Mouse (Mus musculus): Measurements from ENCODE around the gene Efna5. TPM values are rescaled to one million over a fixed set of nuclear protein-coding genes. Genes with fewer than 3 reads are reported as not detected.

The Efna5 gene
- polyA plus RNA-seq, 1 experiment from 2014 or later = 36.2 TPM

- no peak for ATAC-seq (ENCODE audit: low FRiP score)
Measured at GRCm38 (mm10) chr17:62816879-62817278, 64.2 kb downstream of the Efna5 start.

DNA sequence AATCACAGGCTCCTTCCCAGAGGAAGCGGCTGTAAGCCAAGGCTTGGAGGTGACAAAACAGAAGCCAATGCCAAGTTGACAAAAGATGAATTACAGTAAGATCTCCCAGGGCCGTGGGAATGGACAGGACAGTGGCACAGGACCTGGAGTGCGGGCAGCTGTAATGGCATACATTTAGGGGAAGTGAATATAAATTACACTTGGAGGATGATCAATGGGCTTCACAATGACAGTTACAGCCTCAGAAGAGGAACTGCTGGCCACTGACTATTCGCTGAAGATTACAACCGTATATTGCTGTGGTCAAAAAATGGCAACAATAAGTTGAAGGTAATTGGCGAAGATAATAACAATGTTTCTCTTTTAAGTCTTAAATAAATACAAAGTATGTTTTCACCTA, 67.7 kb downstream of the Efna5 start:
- WGBS = 84% methylated on average over 6 of the region's 6 CpGs
- no peaks in the 10 kb centered on the region for H3K27me3 ChIP-seq (ENCODE audit: control insufficient read depth, insufficient read depth, low read length)
- no peak overlapping the region for H3K4me3 ChIP-seq (replicated peaks; ENCODE audit: low read length)
- H3K9ac ChIP-seq = no peak overlapping the region
- H3K36me3 ChIP-seq (replicated peaks; ENCODE audit: control insufficient read depth, insufficient read depth) = no peaks in the 10 kb centered on the region
- H3K4me1 ChIP-seq (replicated peaks; ENCODE audit: control insufficient read depth, insufficient read depth, low read length) = peaks cover 15% of the 10 kb centered on the region
- no peaks in the 10 kb centered on the region for H3K9me3 ChIP-seq (ENCODE audit: control insufficient read depth, low read length)
- no peak overlapping the region for H3K4me2 ChIP-seq (replicated peaks)
- no peak overlapping the region for H3K27ac ChIP-seq
- DNase-seq (ENCODE audit: low spot score) = no peak
- no peak for ATAC-seq (ENCODE audit: low FRiP score)

More at GRCm38 (mm10) chr17:62816879-62817278, 64.2 kb downstream of the Efna5 start:
- Histone ChIP-seq H3K4me2 (replicated peaks) (no peak overlapping the region), H3K9me3 (ENCODE audit: control insufficient read depth, low read length) (no peaks in the 10 kb centered on the region), H3K4me1 (replicated peaks; ENCODE audit: control insufficient read depth, insufficient read depth, low read length) (peaks cover 29% of the 10 kb centered on the region), H3K36me3 (replicated peaks; ENCODE audit: control insufficient read depth, insufficient read depth) (no peaks in the 10 kb centered on the region), H3K27me3 (ENCODE audit: control insufficient read depth, insufficient read depth, low read length) (no peaks in the 10 kb centered on the region), H3K27ac (no peak overlapping the region), H3K4me3 (replicated peaks; ENCODE audit: low read length) (no peak overlapping the region), H3K9ac (no peak overlapping the region)
- no peak for DNase-seq (ENCODE audit: low spot score)
- 84% methylated on average over 10 of the region's 10 CpGs for WGBS

DNA sequence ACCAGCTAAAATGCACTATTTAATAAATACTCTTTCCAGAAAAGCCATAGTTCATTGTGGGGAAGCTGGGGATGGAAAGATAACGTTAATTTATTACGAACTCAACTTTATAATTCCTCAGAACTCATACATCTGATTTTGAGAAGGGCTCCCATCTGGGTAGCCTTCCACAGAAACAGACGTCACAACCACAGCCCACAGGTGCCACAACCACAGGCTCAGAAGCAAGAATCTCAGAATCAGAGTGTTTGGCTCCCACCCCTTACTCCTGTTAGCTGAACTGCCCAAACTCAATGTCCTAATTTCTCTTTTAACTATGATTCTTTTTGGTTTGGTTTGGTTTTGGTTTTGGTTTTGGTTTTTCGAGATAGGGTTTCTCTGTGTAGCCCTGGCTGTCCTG, 73.2 kb downstream of the Efna5 start:
- ATAC-seq (ENCODE audit: low FRiP score) (no peak), DNase-seq (ENCODE audit: low spot score) (no peak)
- Histone ChIP-seq H3K4me2 (replicated peaks) (no peak overlapping the region), H3K9ac (no peak overlapping the region), H3K27me3 (ENCODE audit: control insufficient read depth, insufficient read depth, low read length) (no peaks in the 10 kb centered on the region), H3K4me3 (replicated peaks; ENCODE audit: low read length) (no peak overlapping the region), H3K4me1 (replicated peaks; ENCODE audit: control insufficient read depth, insufficient read depth, low read length) (no peaks in the 10 kb centered on the region), H3K27ac (no peak overlapping the region), H3K9me3 (ENCODE audit: control insufficient read depth, low read length) (no peaks in the 10 kb centered on the region), H3K36me3 (replicated peaks; ENCODE audit: control insufficient read depth, insufficient read depth) (no peaks in the 10 kb centered on the region)
- 86% methylated on average over 4 of the region's 4 CpGs for WGBS

DNA sequence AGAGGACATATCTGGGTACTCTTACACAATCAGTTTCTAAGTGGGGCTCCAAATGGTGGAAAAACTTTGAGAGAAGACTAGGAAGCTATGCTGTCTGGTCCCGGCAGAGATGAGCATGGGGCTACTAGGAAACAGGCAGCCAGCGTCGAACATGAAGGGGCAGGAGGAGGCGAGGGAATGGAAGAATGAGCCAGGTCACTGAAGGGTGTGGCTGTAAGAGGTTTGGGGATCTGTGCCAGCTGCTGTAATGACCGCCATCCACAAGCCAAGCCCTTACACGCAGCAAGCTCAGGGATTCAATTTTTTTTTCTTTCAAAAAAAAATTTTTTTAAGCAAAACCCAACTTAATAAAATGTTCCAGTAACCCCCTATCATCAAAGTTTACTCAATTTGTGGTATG, 74.5 kb downstream of the Efna5 start:
- no peaks in the 10 kb centered on the region for H3K27me3 ChIP-seq (ENCODE audit: control insufficient read depth, insufficient read depth, low read length)
- WGBS = 83% methylated on average over 6 of the region's 6 CpGs

DNA sequence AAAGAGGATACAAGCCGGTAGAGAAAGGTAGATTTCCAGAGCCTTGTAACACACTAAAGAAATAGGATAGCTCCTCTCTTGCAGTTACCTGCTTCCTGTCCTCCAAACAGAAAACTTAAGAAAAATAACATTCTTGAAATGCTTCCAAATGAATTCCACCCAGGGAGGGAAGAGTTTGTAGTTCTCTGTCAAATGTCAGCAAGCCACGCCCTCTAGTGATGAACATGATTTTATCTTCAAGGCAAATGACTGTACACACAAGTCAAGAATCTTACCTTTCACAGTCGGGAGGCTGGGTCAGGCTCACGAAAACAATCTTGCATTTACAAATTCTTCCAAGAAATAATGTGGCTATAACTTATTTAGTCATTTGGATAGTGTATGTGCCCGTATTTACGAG, 78.4 kb downstream of the Efna5 start:
- WGBS = 93% methylated on average over 6 of the region's 6 CpGs
- no peak overlapping the region for H3K27ac ChIP-seq
- H3K9ac ChIP-seq = no peak overlapping the region
- no peaks in the 10 kb centered on the region for H3K27me3 ChIP-seq (ENCODE audit: control insufficient read depth, insufficient read depth, low read length)
- no peak overlapping the region for H3K4me3 ChIP-seq (replicated peaks; ENCODE audit: low read length)
- ATAC-seq (ENCODE audit: low FRiP score) (no peak), DNase-seq (ENCODE audit: low spot score) (no peak)
- H3K4me1 ChIP-seq (replicated peaks; ENCODE audit: control insufficient read depth, insufficient read depth, low read length) = no peaks in the 10 kb centered on the region
- no peaks in the 10 kb centered on the region for H3K9me3 ChIP-seq (ENCODE audit: control insufficient read depth, low read length)
- no peaks in the 10 kb centered on the region for H3K36me3 ChIP-seq (replicated peaks; ENCODE audit: control insufficient read depth, insufficient read depth)
- H3K4me2 ChIP-seq (replicated peaks) = no peak overlapping the region

More for the DNA sequence above, 74.5 kb downstream of the Efna5 start:
- Histone ChIP-seq H3K9me3 (ENCODE audit: control insufficient read depth, low read length) (no peaks in the 10 kb centered on the region), H3K4me3 (replicated peaks; ENCODE audit: low read length) (no peak overlapping the region), H3K4me1 (replicated peaks; ENCODE audit: control insufficient read depth, insufficient read depth, low read length) (no peaks in the 10 kb centered on the region), H3K36me3 (replicated peaks; ENCODE audit: control insufficient read depth, insufficient read depth) (no peaks in the 10 kb centered on the region), H3K27ac (no peak overlapping the region), H3K9ac (no peak overlapping the region), H3K4me2 (replicated peaks) (no peak overlapping the region)
- ATAC-seq (ENCODE audit: low FRiP score) (no peak), DNase-seq (ENCODE audit: low spot score) (no peak)

DNA sequence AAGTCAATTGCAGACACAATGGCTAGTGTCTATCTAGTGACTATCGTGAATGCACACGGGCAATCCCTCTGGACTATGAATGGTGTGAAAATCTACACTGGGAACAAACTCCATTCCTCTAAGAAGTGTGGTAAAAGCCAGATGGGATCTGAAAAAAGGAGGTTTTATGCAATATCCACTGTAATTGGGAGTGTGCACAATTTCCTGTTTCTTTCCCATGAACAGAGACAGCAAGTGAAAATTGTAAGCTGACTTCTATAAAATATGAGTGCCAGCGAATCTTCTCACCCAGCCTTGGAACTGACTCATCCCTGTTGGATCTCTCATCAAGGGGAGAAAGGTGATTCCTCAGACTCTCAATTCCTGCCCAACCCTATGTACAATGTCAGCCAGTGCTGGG, 83.8 kb downstream of the Efna5 start:
- Histone ChIP-seq H3K9me3 (ENCODE audit: control insufficient read depth, low read length) (no peaks in the 10 kb centered on the region), H3K27ac (no peak overlapping the region), H3K4me1 (replicated peaks; ENCODE audit: control insufficient read depth, insufficient read depth, low read length) (0 out of 2 replicates have a peak, but pooled peaks cover 4% of the 10 kb centered on the region), H3K4me2 (replicated peaks) (no peak overlapping the region), H3K4me3 (replicated peaks; ENCODE audit: low read length) (no peak overlapping the region), H3K27me3 (ENCODE audit: control insufficient read depth, insufficient read depth, low read length) (no peaks in the 10 kb centered on the region), H3K36me3 (replicated peaks; ENCODE audit: control insufficient read depth, insufficient read depth) (no peaks in the 10 kb centered on the region), H3K9ac (no peak overlapping the region)
- 91% methylated on average over 3 of the region's 3 CpGs for WGBS
- ATAC-seq (ENCODE audit: low FRiP score) (no peak), DNase-seq (ENCODE audit: low spot score) (no peak)

DNA sequence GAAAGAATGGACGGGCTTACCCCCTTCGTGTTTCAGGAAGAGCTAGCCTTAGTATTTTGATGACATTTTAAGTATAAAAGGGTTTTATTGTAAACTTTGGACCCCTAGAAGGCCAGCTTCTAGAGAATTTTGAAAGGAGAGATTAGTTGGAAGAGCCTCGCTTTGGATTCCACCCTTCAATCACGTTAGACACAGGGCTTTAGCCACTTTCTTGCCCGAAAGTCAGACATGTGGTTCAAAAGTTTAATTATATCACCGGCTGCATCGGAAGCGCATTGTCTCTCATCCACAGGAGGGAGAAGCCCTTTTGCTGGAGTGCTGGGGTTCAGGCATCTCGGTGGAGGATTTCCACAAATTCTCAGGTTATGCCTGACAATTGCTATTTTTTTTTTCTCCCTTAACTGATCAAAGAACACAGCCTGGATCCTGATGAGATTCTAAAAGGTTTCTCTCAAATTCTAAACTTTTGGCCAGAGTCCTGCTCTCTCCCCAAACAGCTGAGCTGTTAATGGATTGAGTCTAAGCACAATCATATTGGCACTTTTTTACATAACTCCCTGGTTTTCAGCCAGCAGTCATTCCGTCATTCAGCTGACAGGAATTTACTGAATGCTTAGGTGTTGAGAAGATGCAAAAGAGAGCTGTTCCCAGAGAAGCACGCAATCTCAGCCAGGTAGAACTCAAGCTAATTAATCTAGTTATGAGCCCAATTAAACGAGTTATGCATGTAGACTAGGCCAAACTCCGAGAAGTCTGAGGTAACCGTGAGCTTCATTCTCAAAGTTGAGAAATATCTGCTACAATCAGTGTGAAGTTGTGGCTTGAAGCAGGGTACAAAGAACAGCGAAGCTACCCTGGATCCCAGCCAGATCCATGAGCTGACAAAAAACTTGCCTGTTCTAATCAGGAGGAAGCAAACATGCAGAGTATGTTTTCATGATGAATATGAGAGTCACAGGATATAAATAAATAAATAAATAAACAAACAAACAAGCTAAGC, 91.5 kb downstream of the Efna5 start:
- Histone ChIP-seq H3K27ac (no peak overlapping the region), H3K36me3 (replicated peaks; ENCODE audit: control insufficient read depth, insufficient read depth) (no peaks in the 10 kb centered on the region), H3K9me3 (ENCODE audit: control insufficient read depth, low read length) (no peaks in the 10 kb centered on the region), H3K4me1 (replicated peaks; ENCODE audit: control insufficient read depth, insufficient read depth, low read length) (peaks cover 23% of the 10 kb centered on the region), H3K4me2 (replicated peaks) (no peak overlapping the region), H3K9ac (no peak overlapping the region), H3K27me3 (ENCODE audit: control insufficient read depth, insufficient read depth, low read length) (no peaks in the 10 kb centered on the region), H3K4me3 (replicated peaks; ENCODE audit: low read length) (no peak overlapping the region)
- 29% methylated on average over 15 of the region's 15 CpGs for WGBS
- ATAC-seq (ENCODE audit: low FRiP score) = no peak
- DNase-seq (ENCODE audit: low spot score) = no peak

- WGBS = 35% methylated on average over 6 of the region's 6 CpGs
- Histone ChIP-seq H3K4me1 (replicated peaks; ENCODE audit: control insufficient read depth, insufficient read depth, low read length) (peaks cover 30% of the 10 kb centered on the region), H3K4me2 (replicated peaks) (no peak overlapping the region)
Measured at GRCm38 (mm10) chr17:62788783-62789182, 92.3 kb downstream of the Efna5 start.

DNA sequence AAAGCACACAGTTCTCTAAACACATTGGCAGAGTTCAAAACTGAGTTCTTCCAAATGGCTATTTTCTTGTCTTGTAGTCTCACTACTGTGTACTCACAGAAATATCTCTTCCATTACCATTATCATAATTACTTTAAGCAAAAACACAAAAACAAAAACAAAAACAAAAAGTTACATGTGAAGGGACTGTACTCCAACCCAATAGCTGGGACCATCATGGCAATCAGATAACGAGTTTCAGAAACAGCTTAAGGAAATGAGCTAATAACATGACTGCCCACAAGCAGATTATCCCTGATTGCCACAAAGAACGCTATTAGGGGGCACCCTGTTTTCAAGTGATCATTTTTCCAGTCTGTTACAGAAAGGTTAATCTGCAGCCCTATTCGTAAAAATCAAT, 93.3 kb downstream of the Efna5 start:
- Histone ChIP-seq H3K9me3 (ENCODE audit: control insufficient read depth, low read length) (no peaks in the 10 kb centered on the region), H3K27ac (no peak overlapping the region), H3K36me3 (replicated peaks; ENCODE audit: control insufficient read depth, insufficient read depth) (no peaks in the 10 kb centered on the region), H3K27me3 (ENCODE audit: control insufficient read depth, insufficient read depth, low read length) (no peaks in the 10 kb centered on the region), H3K9ac (no peak overlapping the region), H3K4me1 (replicated peaks; ENCODE audit: control insufficient read depth, insufficient read depth, low read length) (peaks cover 30% of the 10 kb centered on the region), H3K4me2 (replicated peaks) (no peak overlapping the region), H3K4me3 (replicated peaks; ENCODE audit: low read length) (no peak overlapping the region)
- ATAC-seq (ENCODE audit: low FRiP score) (no peak), DNase-seq (ENCODE audit: low spot score) (no peak)
- 52% methylated on average over 3 of the region's 3 CpGs for WGBS

More at GRCm38 (mm10) chr17:62788783-62789182, 92.3 kb downstream of the Efna5 start:
- Histone ChIP-seq H3K36me3 (replicated peaks; ENCODE audit: control insufficient read depth, insufficient read depth) (no peaks in the 10 kb centered on the region), H3K9me3 (ENCODE audit: control insufficient read depth, low read length) (no peaks in the 10 kb centered on the region), H3K9ac (no peak overlapping the region), H3K27me3 (ENCODE audit: control insufficient read depth, insufficient read depth, low read length) (no peaks in the 10 kb centered on the region), H3K4me3 (replicated peaks; ENCODE audit: low read length) (no peak overlapping the region), H3K27ac (no peak overlapping the region)
- DNase-seq (ENCODE audit: low spot score) (no peak), ATAC-seq (ENCODE audit: low FRiP score) (no peak)

Measured in hindbrain, embryonic 14.5 days (tissue).